Mouse (Mus musculus): ENCODE results near the gene Ripply1.

DNA sequence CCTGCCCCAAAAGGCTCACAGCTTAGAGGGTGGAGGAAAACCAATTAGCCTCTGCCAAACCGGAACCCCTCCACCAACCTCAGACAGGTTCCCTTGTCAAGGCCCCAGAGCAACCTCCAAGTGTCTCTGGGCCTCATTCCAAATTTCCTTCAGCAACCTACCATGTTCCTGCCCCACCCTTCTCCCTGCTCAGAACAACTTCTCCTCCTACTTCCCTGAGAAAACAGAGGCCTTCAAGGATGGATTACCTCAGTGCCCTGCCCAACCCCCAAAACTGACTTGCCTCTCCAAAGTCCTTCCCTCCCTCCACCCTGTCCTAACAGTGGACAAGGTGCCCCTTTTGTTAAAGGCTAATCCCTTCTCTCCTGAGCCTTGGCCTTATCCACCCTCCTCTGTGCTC lies 3.6 kb upstream of the Ripply1 start:
- no peak for TF ChIP-seq CTCF (IDR thresholded peaks at IDR 0.05; ENCODE audit: control insufficient read depth, insufficient read depth, low read length)
- TF ChIP-seq POLR2A (IDR thresholded peaks at IDR 0.05; ENCODE audit: borderline replicate concordance, control insufficient read depth, low read depth, low read length): no peak
